Mouse (Mus musculus) heart, embryonic 12.5 days (tissue): ENCODE results near the gene Arih2. TPM values are rescaled to one million over a fixed set of nuclear protein-coding genes. Genes with fewer than 3 reads are reported as not detected.
"Not testable (repeated sequence)": the region's sequence is repeated elsewhere in the genome, so short reads cannot be mapped to it uniquely, and the experiment has no call there.

Experiments
- ATAC-seq: fragments of 200-750 bp; cut with Nextera tagmentation; 2 replicates; pipeline ENCODE4 v1.8.0; 2017; ENCODE audit warnings: moderate TSS enrichment, moderate library complexity; ENCODE audit not compliant: insufficient number of reproducible peaks, low FRiP score
- H3K27ac ChIP-seq: fragments of 300-500 bp; sonication (generic); 2 replicates; pipeline ENCODE4 v1.5.1; 2016; ENCODE audit warnings: mild to moderate bottlenecking, moderate library complexity; ENCODE audit not compliant: poor library complexity, severe bottlenecking
- H3K27me3 ChIP-seq: fragments of 300-500 bp; sonication (generic); replicated peaks from 2 replicates; pipeline ENCODE4 v1.6.1; 2016; ENCODE audit warnings: mild to moderate bottlenecking, moderate library complexity
- H3K36me3 ChIP-seq: fragments of 300-500 bp; sonication (generic); 2 replicates; pipeline ENCODE4 v1.6.1; 2016; ENCODE audit warnings: mild to moderate bottlenecking, moderate library complexity
- H3K4me1 ChIP-seq: fragments of 300-500 bp; sonication (generic); replicated peaks from 2 replicates; pipeline ENCODE4 v1.6.1; 2016; ENCODE audit warnings: mild to moderate bottlenecking
- H3K4me2 ChIP-seq: fragments of 300-500 bp; sonication (generic); 2 replicates; pipeline ENCODE4 v1.6.1; 2016; ENCODE audit warnings: mild to moderate bottlenecking, moderate library complexity
- H3K4me3 ChIP-seq: fragments of 300-500 bp; sonication (generic); 2 replicates; pipeline ENCODE4 v1.5.1; 2016; ENCODE audit warnings: mild to moderate bottlenecking
- H3K9ac ChIP-seq: fragments of 300-500 bp; sonication (generic); 2 replicates; pipeline ENCODE4 v1.6.1; 2016; ENCODE audit warnings: mild to moderate bottlenecking, moderate library complexity
- H3K9me3 ChIP-seq: fragments of 300-500 bp; sonication (generic); replicated peaks from 2 replicates; pipeline ENCODE4 v1.6.1; 2016; ENCODE audit warnings: mild to moderate bottlenecking, moderate library complexity
- WGBS: fragments of 180-500 bp; shearing (Covaris S2); methylation state at CpG from one replicate; pipeline ENCODE4 v1.1.7; 2016; 5-methylcytosine and 5-hydroxymethylcytosine counted together
- polyA plus RNA-seq: library from polyadenylated mRNA; unstranded; fragments of >200 nt; fragmentation: Nextera tagmentation; extraction: Ambion mirVana; gene quantifications from 2 replicates; pipeline ENCODE4 v1.2.1, GENCODE M21; 2016

The Arih2 gene
- polyA plus RNA-seq, 1 experiment from 2014 or later, result 49.7 TPM

DNA sequence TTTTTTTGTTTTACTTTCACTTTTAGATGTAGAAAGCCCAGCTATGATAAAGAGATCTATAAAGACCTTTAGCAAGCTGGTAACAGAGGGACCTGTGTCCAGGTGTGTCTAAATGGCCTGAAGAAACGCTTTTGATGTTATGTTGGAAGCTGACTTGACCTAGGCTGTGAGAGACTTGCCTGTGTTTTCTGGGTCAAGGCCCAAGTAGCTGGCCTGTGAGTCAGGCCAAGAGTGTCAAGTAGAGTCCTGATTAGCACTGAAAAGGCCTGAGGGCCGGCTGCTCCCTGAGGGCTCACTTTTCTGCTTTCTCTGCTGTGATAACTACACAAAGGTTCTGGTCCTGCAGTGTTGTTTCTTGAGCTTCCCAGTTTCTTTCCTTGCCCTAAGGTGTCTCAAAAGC lies 38.5 kb upstream of the Arih2 start:
- Histone ChIP-seq H3K36me3 (peaks cover 20% of the 10 kb centered on the region), H3K4me2 (no peak overlapping the region), H3K27ac (no peak overlapping the region), H3K27me3 (no peaks in the 10 kb centered on the region), H3K9me3 (no peaks in the 10 kb centered on the region), H3K4me3 (no peak overlapping the region), H3K4me1 (peaks cover 15% of the 10 kb centered on the region; the same call in 1 of the 2 replicates), H3K9ac (no peak overlapping the region)
- no peak for ATAC-seq
- WGBS, result 64% methylated on average over 2 of the region's 2 CpGs

DNA sequence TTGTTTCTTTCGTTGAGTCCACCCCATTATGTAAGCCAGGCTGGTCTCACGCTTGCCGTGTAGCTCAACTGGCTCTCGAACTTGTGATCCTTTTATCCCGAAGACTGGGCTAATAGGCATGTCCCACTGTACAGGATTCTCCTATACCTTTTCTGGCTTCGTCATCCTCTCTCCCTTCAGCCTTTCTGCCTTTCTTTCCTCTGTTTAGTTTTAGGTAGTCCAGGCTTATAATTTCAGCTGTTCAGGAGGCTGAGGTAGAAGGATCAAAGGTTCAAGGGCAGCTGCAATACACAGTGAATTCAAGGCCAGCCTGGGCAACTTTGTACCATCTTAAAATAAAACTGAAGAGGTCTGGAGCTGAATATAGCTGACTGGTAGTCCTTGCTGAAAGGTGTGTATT lies 38.0 kb upstream of the Arih2 start:
- Histone ChIP-seq H3K4me3 (no peak overlapping the region), H3K4me1 (peaks cover 15% of the 10 kb centered on the region; the same call in 1 of the 2 replicates), H3K9me3 (no peaks in the 10 kb centered on the region), H3K27me3 (no peaks in the 10 kb centered on the region), H3K4me2 (no peak overlapping the region), H3K27ac (no peak overlapping the region), H3K36me3 (peaks cover 25% of the 10 kb centered on the region), H3K9ac (no peak overlapping the region)
- ATAC-seq, result no peak
- WGBS, result 80% methylated on average over 6 of the region's 6 CpGs

DNA sequence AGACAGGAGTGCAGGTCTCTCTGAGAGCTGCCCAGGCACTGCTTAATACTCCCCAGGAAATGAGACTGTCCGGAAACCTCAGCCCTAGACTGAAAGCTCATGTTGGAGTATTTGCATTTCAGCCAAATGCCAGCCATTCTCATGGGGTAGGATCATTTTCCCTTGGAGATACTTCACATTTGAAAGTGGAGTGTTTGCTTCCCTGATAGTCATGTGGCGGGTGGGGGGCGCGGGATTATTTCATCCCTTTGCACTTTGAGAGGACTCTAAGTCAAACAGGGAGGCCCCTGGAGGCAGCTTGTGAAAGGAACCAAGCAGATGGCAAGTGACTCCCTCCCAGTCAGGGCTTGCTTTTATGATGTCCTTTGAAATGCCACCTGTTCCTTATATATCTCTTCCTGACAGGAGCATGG lies 37.3 kb upstream of the Arih2 start:
- Histone ChIP-seq H3K27me3 (no peaks in the 10 kb centered on the region), H3K4me3 (no peak overlapping the region), H3K4me1 (peaks cover 15% of the 10 kb centered on the region; the same call in 1 of the 2 replicates), H3K4me2 (no peak overlapping the region), H3K9ac (no peak overlapping the region), H3K36me3 (peaks cover 29% of the 10 kb centered on the region), H3K9me3 (no peaks in the 10 kb centered on the region), H3K27ac (no peak overlapping the region)
- no peak for ATAC-seq
- 56% methylated on average over 4 of the region's 4 CpGs for WGBS

DNA sequence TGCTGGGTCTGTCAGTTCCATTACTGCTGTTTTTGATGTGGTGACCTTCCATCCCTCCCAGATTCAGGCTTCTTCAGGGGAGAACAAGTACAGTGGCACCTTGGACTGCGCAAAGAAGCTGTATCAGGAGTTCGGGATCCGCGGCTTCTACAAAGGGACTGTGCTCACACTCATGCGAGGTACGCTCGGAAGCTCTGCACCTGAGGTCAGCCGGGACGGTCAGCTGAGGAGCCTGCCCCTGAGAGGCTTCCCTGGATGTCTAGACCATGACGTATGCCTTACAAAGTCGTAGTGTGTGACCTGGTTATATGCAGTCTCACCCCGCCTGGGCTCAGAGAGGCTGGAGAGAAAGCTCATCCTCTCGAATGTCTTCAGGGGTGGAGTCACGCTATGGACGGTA lies 30.8 kb upstream of the Arih2 start:
- H3K36me3 ChIP-seq, result peaks cover 54% of the 10 kb centered on the region
- H3K27me3 ChIP-seq, result no peaks in the 10 kb centered on the region
- H3K27ac ChIP-seq, result no peak overlapping the region
- peaks cover 10% of the 10 kb centered on the region; the same call in 1 of the 2 replicates for H3K4me1 ChIP-seq
- no peaks in the 10 kb centered on the region for H3K9me3 ChIP-seq
- H3K4me2 ChIP-seq, result no peak overlapping the region
- 91% methylated on average over 15 of the region's 15 CpGs for WGBS
- H3K9ac ChIP-seq, result no peak overlapping the region
- no peak for ATAC-seq
- no peak overlapping the region for H3K4me3 ChIP-seq

DNA sequence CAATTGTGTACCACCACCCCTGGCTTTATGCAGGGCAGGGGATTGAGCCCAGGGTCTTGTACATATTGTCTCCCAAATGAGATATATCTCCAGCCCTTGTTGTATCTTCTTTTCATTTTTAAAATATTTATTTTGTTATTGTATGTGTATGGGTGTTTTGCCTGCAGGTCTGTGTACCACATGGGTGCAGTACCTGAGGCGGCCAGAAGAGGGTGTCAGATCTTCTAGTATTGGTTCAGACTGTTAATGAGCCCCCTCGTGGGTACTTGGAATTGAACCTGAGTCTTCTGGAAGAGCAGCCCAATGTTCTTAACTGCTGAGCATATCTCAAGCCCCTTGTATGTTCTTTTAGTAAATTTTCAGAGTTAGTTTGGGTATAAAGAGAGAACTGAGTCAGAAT lies 24.0 kb upstream of the Arih2 start:
- H3K27ac ChIP-seq, result no peak overlapping the region
- peaks cover 10% of the 10 kb centered on the region; the same call in 1 of the 2 replicates for H3K4me1 ChIP-seq
- H3K27me3 ChIP-seq, result no peaks in the 10 kb centered on the region
- 54% methylated on average over 2 of the region's 2 CpGs for WGBS
- H3K4me2 ChIP-seq, result no peak overlapping the region
- peaks cover 48% of the 10 kb centered on the region for H3K36me3 ChIP-seq
- 0 out of 2 replicates have a peak, but pooled peaks cover 5% of the 10 kb centered on the region for H3K9me3 ChIP-seq
- no peak for ATAC-seq
- no peak overlapping the region for H3K9ac ChIP-seq
- no peak overlapping the region for H3K4me3 ChIP-seq

DNA sequence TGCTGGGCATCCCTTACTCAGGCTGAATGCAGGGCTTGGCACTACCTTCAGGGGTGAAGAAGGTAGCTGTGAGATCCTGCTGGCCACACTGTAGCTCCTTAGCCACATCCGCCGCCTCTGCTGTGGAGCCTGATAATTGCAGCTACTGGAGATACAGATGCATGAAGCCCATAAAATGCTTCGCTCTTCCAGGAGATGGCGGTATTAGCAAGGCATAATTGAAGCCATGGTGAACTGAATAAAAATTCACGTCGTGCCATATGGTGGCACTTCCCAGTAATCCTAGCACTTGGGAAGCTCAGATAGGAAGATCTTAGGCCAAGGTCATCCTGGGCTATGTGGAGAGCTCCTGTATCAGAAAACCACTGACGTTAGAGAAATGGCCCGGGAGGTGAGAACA lies 20.7 kb upstream of the Arih2 start:
- no peak overlapping the region for H3K9ac ChIP-seq

DNA sequence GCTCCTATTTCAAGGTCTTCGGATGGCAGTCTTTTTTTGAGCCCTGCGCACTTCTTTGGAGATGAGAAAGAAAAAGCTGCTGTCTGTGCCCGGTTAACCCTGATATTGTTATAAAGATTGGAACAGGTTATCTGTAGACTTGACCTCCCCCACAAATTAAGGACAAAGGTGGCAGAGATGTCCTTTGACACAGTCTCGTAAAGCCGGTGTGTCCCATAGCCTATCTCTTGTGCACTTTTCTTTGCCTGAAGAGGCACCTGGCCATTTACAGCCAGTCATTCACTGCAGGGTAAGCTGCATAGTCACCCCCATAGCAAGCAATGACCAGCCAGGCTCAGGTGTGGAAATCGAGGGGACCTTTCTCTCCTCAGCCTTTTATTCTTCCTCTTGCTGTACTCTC lies 13.5 kb upstream of the Arih2 start:
- Histone ChIP-seq H3K4me3 (peak overlapping the region; percentile 69), H3K27ac (no peak overlapping the region), H3K9ac (peak overlapping the region; percentile 76), H3K4me1 (peaks cover 9% of the 10 kb centered on the region), H3K36me3 (peaks cover 15% of the 10 kb centered on the region; the same call in 1 of the 2 replicates), H3K9me3 (no peaks in the 10 kb centered on the region), H3K4me2 (peak overlapping the region; percentile 79), H3K27me3 (no peaks in the 10 kb centered on the region)
- no peak for ATAC-seq
- 30% methylated on average over 6 of the region's 6 CpGs for WGBS

More for the DNA sequence above, 20.7 kb upstream of the Arih2 start:
- no peak for ATAC-seq
- H3K4me1 ChIP-seq, result no peaks in the 10 kb centered on the region
- 59% methylated on average over 8 of the region's 8 CpGs for WGBS
- H3K27me3 ChIP-seq, result no peaks in the 10 kb centered on the region
- no peak overlapping the region for H3K4me3 ChIP-seq
- 0 out of 2 replicates have a peak, but pooled peaks cover 5% of the 10 kb centered on the region for H3K9me3 ChIP-seq
- no peak overlapping the region for H3K27ac ChIP-seq
- H3K36me3 ChIP-seq, result peaks cover 57% of the 10 kb centered on the region
- H3K4me2 ChIP-seq, result no peak overlapping the region

DNA sequence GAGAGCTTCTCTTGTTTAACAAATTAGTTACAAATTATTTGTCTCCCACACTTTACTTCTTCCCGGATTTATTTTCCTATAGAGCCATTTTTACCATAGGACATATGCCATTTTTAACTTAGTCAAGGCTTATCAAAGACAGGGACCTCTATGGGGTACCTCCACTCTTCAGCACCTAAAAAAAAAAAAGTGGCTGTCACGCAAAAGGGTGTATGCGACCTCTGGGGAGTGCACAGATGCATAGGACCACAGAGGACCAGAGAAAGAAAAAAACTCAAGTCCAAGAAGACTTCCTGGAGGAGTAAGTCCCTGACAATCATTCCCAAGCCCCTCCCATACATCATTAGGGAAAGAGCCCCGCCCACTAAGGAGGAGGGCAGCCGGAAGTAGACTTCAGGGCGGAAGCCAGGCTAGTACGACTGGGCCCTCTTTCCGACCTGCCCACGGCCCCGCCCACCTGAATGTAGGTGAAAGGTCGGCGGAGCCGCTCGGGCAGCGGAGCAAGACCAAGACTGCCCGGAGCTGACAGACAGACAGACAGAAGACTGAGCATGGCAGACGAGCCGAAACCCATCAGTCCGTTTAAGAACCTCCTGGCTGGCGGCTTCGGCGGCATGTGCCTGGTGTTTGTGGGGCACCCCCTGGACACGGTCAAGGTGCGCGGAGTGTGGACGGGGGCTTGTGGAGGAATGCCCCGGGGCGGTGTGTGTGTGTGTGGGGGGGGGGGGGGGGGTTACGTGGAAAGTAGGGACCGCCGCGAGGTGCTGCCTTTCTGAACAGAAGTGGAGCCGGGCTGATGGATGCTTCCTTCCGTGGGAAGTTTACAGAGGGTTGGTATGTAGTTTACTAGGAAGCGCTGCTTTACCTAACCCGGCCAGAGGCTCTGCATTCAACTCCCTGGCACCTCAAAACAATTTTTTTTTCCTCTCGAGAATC lies 12.8 kb upstream of the Arih2 start, which contains the start of gene Slc25a20:
Gene Slc25a20, plus strand, starts transcription at position 412 of the 936 bp plus-strand sequence.
- Histone ChIP-seq H3K4me1 (peaks cover 9% of the 10 kb centered on the region), H3K27ac (no peak within 1 kb of the TSS), H3K9ac (peak within 1 kb of the TSS; percentile 76), H3K36me3 (peaks cover 10% of the 10 kb centered on the region; the same call in 1 of the 2 replicates), H3K9me3 (no peaks in the 10 kb centered on the region), H3K4me3 (peak within 1 kb of the TSS; percentile 69), H3K27me3 (no peaks in the 10 kb centered on the region), H3K4me2 (peak within 1 kb of the TSS; percentile 79)
- WGBS, result 3% methylated on average over 37 of the region's 37 CpGs
- ATAC-seq, result peak; percentile 95

DNA sequence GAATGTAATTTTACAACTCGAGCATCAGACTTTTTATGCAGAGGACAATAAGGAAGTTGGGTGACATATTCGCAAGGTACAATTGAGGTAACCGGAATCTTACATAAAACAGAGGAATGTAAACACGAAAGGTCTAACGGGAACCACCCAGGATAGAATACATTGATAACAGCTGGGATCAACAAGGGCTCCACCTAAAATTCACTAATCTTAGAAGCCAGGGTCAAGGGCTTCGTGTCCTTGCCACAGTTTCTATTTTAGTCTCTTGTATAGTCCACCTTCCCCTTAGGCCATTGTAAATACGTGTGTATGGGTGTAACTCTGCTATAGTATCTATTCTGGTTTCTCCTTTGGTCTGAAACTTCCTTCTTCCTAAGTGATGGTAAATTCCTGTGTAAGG lies 6.7 kb upstream of the Arih2 start:
- not testable (repeated sequence) for H3K9ac ChIP-seq, H3K4me1 ChIP-seq, H3K4me2 ChIP-seq, H3K27ac ChIP-seq, ATAC-seq, H3K36me3 ChIP-seq, H3K27me3 ChIP-seq, H3K9me3 ChIP-seq, H3K4me3 ChIP-seq
- WGBS, result 64% methylated on average over 7 of the region's 7 CpGs

DNA sequence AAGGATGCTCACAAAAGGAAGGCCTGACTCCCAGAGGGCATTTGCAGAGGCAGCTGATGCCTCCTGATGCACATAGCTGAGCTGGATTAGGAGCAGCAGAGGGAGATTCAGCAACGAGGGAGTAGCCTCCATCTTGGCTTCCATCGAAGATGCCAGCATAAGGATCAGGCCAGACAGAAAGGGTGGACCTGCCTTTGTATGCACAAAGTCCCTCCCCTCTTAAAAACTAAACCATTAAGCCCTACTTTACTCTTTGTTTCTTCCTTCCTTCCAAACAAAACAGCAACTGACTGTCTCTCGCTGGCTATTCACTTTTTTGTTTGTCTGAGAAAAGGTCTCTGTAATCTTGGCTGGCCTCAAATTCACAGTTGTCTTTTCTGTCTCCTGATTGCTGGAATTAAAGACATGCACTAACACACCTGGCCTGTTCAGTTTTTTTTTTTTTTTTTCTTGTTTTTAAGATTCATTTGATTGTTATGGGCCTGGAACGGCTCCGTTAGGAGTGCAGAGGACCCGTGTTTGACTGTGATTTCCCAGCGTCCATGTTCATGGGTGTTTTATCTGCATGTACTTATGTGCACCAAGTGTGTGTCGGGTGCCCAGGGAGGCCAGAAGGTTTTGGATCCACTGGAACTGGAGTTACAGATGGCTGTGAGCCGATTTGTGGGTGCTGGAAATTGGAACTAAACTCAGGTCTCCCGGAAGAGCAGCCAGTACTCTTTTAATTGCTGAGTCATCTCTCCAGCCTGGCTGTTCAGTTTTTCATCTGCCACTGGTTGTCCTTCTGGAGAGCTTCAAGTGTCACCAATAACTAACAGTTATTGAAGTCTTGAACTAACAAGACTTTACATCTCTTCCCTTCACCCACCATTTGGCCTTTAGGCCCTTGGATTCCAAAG lies 5.6 kb upstream of the Arih2 start:
- no peak overlapping the region for H3K4me3 ChIP-seq
- no peaks in the 10 kb centered on the region for H3K27me3 ChIP-seq
- H3K36me3 ChIP-seq, result no peaks in the 10 kb centered on the region
- 81% methylated on average over 10 of the region's 10 CpGs for WGBS
- no peak overlapping the region for H3K27ac ChIP-seq
- ATAC-seq, result no peak
- no peaks in the 10 kb centered on the region for H3K9me3 ChIP-seq
- H3K4me2 ChIP-seq, result no peak overlapping the region
- H3K4me1 ChIP-seq, result peaks cover 6% of the 10 kb centered on the region
- no peak overlapping the region for H3K9ac ChIP-seq
